Mouse (Mus musculus): ENCODE results near the gene Stard9.

GRCm38 (mm10) chr2:120730639-120731166 is 101.8 kb downstream of the Stard9 start:
- no peak; the same call in 1 of the 2 replicates for TF ChIP-seq RAD21 (IDR thresholded peaks at IDR 0.05; ENCODE audit: low read depth, low read length)
- TF ChIP-seq ZC3H11A (IDR thresholded peaks at IDR 0.05; ENCODE audit: low read depth, low read length) = no peak
